Mouse (Mus musculus) small intestine, adult 2 months (tissue): ENCODE results near the gene Cdh4. TPM values are rescaled to one million over a fixed set of nuclear protein-coding genes. Genes with fewer than 3 reads are reported as not detected.

Experiments
- H3K27ac ChIP-seq: fragments of 200-500 bp; 2 replicates; pipeline ENCODE4 v1.5.1; 2012; ENCODE audit warnings: low read depth, low read length, control low read depth, inconsistent platforms; ENCODE audit not compliant: insufficient read depth
- H3K27me3 ChIP-seq: fragments of 200-500 bp; 2 replicates; pipeline ENCODE4 v1.6.1; 2012; ENCODE audit warnings: mild to moderate bottlenecking, moderate library complexity, low read length, inconsistent platforms; ENCODE audit not compliant: control insufficient read depth, insufficient read depth
- H3K36me3 ChIP-seq: fragments of 200-500 bp; 2 replicates; pipeline ENCODE4 v1.6.1; 2012; ENCODE audit warnings: mild to moderate bottlenecking, low read length, control low read depth, inconsistent platforms; ENCODE audit not compliant: control insufficient read depth, insufficient read depth
- H3K4me1 ChIP-seq: fragments of 200-500 bp; 2 replicates; pipeline ENCODE4 v1.6.1; 2012; ENCODE audit warnings: low read length, inconsistent platforms, mixed read lengths; ENCODE audit not compliant: control insufficient read depth, insufficient read depth, insufficient read length
- H3K4me3 ChIP-seq: fragments of 200-500 bp; 2 replicates; pipeline ENCODE4 v1.5.1; 2012; ENCODE audit warnings: low read depth, mild to moderate bottlenecking, control low read depth, inconsistent platforms, low read length, moderate library complexity
- CTCF ChIP-seq: fragments of 200-500 bp; IDR thresholded peaks from 2 replicates; pipeline ENCODE4 v1.5.1; 2012; ENCODE audit warnings: low read depth, mild to moderate bottlenecking, control low read depth, inconsistent platforms, low read length, moderate library complexity, mixed read lengths; ENCODE audit not compliant: insufficient replicate concordance, insufficient read length; ENCODE audit errors: extremely low read depth
- POLR2A ChIP-seq: fragments of 200-500 bp; IDR thresholded peaks from 2 replicates; pipeline ENCODE4 v1.6.1; 2012; ENCODE audit warnings: low read depth, mild to moderate bottlenecking, control low read depth, inconsistent platforms, low read length, moderate library complexity
- WGBS: fragments of 180-500 bp; shearing (Covaris S2); methylation state at CpG from one replicate; pipeline ENCODE4 v1.1.7; 2018; 5-methylcytosine and 5-hydroxymethylcytosine counted together
- polyA plus RNA-seq: library from polyadenylated mRNA; depleted of rRNA; stranded (reverse); fragments of >200 nt; gene quantifications from 2 replicates; pipeline ENCODE4 v1.2.3, GENCODE M21; 2012

Gene Cdh4
- polyA plus RNA-seq, 1 experiment = 0.19 TPM

DNA sequence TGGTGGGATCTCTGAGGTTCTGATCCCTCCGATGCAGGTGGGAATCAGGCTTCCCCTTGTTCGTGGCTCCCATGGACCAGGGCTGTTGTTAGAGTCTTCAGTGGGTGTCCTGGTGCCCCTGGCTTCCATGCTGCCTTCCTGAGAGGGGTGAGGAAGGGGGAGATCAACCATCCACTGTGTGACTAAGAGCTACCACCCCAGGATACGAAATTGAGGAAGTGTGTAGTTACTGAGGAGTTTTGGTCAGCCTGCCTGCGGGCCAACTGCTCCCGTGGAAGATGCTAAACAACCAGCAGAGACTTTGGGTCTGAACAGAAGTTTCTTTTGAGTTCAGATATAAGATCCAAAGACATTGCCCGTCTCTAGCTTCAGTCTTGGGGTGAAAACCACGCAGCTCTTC lies 133.4 kb downstream of the Cdh4 start:
- Histone ChIP-seq H3K27ac (no peak overlapping the region), H3K27me3 (no peaks in the 10 kb centered on the region), H3K4me3 (no peak overlapping the region), H3K4me1 (no peaks in the 10 kb centered on the region), H3K36me3 (no peaks in the 10 kb centered on the region)
- 71% methylated on average over 7 of the region's 7 CpGs for WGBS
- no peak for TF ChIP-seq CTCF
- no peak for TF ChIP-seq POLR2A

DNA sequence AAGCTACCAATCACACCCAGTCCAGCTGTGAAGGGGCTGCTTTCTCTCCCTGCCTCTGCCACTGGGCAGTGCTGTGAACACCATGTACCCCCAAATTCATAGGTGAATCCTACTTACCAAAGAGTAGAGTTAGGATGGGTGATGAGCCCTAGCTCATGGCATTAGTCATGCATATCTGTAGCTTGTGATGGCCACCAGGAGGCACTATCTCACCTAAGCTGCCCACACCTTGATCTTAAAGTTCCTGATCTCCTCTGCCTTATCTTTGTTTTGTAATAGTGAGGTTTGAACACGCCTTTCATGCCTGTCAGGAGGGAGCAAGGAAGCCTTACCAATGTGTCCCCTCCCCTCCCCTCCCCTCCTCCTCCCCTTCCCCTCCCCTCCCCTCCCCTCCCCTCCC lies 134.0 kb downstream of the Cdh4 start:
- H3K4me1 ChIP-seq = no peaks in the 10 kb centered on the region
- no peaks in the 10 kb centered on the region for H3K27me3 ChIP-seq
- no peak overlapping the region for H3K4me3 ChIP-seq
- TF ChIP-seq CTCF (no peak), POLR2A (no peak)
- H3K36me3 ChIP-seq = no peaks in the 10 kb centered on the region
- WGBS = 37% methylated on average over 1 of the region's 1 CpGs
- H3K27ac ChIP-seq = no peak overlapping the region

DNA sequence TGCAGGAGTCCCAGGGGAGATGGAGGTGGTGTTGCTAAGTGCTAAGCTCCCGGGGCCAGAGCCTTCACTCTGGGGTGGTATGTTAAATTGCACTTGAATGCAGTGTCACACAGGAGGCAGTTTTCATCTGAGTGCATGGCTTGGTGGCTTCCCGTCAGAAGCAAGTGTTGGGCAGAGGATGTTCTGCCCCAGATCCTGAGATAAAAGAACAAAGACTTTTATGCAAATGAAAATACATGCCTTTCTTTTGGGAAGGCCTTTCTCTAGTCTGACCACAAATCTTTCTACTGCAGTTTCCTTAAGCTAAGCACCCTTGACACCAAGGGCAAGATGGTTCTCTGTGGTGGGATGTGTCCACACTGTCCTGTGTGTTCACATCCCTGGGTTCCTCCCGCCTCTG lies 136.1 kb downstream of the Cdh4 start:
- no peaks in the 10 kb centered on the region for H3K36me3 ChIP-seq
- no peak for TF ChIP-seq POLR2A
- TF ChIP-seq CTCF = no peak
- no peak overlapping the region for H3K4me3 ChIP-seq
- H3K27ac ChIP-seq = no peak overlapping the region
- WGBS = 67% methylated on average over 3 of the region's 3 CpGs
- H3K4me1 ChIP-seq = no peaks in the 10 kb centered on the region
- H3K27me3 ChIP-seq = no peaks in the 10 kb centered on the region

DNA sequence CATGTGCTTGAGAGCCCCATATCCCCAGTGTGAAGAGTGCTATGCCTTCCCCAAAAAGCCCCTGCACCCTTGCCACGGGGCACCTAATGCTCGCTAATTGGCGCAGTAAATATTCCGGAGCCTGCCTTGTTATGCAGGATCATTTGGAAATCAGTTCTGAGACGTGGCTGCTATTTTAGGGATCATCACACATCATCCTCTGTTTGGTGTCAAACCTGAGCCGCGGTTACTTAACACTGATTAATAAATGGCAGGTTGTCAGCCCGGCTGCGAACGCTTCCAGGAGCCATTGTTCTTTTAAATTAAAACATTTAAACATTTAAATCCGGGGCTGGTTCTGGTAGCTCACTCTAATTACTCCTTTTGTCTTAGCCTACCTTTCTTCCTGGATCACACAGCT lies 136.6 kb downstream of the Cdh4 start:
- TF ChIP-seq CTCF (no peak), POLR2A (no peak)
- H3K27me3 ChIP-seq = no peaks in the 10 kb centered on the region
- H3K27ac ChIP-seq = no peak overlapping the region
- 70% methylated on average over 11 of the region's 11 CpGs for WGBS
- no peak overlapping the region for H3K4me3 ChIP-seq
- H3K4me1 ChIP-seq = no peaks in the 10 kb centered on the region
- no peaks in the 10 kb centered on the region for H3K36me3 ChIP-seq

DNA sequence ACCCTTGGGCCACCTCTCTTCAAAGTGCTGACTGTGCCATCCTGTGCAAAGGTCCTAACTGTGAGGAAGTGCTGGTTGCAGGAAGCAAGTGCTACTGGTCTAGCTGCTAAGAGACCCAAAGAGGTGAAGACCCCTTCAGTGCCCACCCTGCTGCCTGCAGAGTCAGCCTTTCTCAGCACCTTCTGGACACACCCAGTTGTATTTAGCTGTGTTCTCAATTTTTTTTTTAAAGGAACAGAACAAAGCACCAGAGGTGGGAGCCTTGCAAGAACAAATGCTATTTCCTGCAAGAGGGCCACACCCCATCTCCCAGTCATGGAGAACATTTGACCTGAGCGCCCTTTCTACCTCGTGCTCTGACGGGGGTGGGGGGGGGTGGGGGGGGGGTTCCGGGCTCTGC lies 138.2 kb downstream of the Cdh4 start:
- H3K4me1 ChIP-seq = no peaks in the 10 kb centered on the region
- H3K27ac ChIP-seq = no peak overlapping the region
- 28% methylated on average over 4 of the region's 4 CpGs for WGBS
- H3K36me3 ChIP-seq = no peaks in the 10 kb centered on the region
- TF ChIP-seq POLR2A = no peak
- TF ChIP-seq CTCF = no peak
- H3K4me3 ChIP-seq = no peak overlapping the region
- H3K27me3 ChIP-seq = no peaks in the 10 kb centered on the region

DNA sequence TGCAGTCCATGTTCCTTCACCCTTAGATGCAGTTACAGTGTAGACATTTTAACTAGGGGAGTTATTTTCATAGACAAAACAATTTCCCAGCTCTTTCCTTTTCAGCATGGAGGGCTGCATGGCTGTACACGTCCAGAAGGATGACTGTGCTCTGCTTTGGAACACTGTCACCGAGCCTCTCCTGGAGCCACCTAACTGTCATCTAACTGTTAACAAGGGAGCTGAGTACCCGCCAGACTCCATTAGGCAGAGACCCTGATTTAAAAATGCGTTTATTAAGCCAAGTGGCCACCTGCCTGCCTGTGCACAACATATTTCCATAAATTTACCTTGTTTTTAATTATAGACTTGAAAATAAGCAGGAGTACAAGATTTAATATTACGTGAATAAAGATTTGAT lies 138.8 kb downstream of the Cdh4 start:
- 74% methylated on average over 5 of the region's 5 CpGs for WGBS
- no peak overlapping the region for H3K27ac ChIP-seq
- H3K4me1 ChIP-seq = no peaks in the 10 kb centered on the region
- H3K27me3 ChIP-seq = no peaks in the 10 kb centered on the region
- no peaks in the 10 kb centered on the region for H3K36me3 ChIP-seq
- TF ChIP-seq POLR2A = no peak
- no peak for TF ChIP-seq CTCF
- no peak overlapping the region for H3K4me3 ChIP-seq

DNA sequence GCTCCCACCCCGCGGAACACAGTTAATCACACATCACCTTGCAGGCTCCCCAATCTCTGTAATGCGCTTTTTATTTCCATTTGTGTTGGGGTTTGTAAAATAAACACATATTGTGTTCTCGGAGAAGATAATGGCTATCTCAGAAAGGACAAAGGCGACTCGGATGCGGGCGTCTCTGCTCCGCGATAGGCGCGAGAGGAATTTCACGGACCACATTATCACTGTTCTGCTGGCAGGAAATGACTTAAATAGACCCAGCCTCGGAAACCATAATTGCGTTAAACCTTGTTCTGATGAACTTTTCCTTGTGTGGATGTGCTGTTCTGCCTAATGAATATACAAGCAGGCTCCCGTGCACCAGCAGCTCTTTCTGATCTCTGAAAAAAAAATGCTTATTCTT lies 140.7 kb downstream of the Cdh4 start:
- Histone ChIP-seq H3K36me3 (no peaks in the 10 kb centered on the region), H3K27ac (no peak overlapping the region), H3K27me3 (no peaks in the 10 kb centered on the region), H3K4me3 (no peak overlapping the region), H3K4me1 (no peaks in the 10 kb centered on the region)
- TF ChIP-seq CTCF (no peak), POLR2A (no peak)
- WGBS = 76% methylated on average over 16 of the region's 16 CpGs

DNA sequence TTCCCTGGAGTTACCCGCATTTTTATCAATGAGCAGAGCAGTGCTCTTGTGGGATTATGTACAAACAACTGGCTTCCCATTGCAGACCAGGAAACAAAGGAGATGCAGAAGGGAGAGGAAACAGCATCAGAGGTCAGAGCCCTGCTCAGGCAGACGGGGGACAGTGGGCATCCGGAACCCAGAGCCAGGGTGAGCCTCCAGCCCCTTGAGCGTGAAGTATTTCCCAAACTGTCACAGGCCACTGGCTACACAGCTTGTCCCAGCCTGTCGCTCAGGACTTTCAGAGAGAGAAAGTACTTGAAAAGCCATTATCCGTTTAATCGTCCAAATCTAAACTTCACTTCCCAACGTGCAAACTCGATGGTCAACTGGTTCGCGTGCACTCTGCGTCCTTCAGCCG lies 142.4 kb downstream of the Cdh4 start:
- TF ChIP-seq POLR2A = no peak
- Histone ChIP-seq H3K4me3 (no peak overlapping the region), H3K27ac (no peak overlapping the region), H3K27me3 (no peaks in the 10 kb centered on the region), H3K4me1 (no peaks in the 10 kb centered on the region), H3K36me3 (no peaks in the 10 kb centered on the region)
- 70% methylated on average over 13 of the region's 13 CpGs for WGBS
